Mouse (Mus musculus): ENCODE data around the gene Apoo. TPM values are rescaled to one million over a fixed set of nuclear protein-coding genes. Genes with fewer than 3 reads are reported as not detected.

The Apoo gene
- total RNA-seq, 2 experiments from 2014 or later: 65.1 to 66.0 TPM

Small RNAs within 50 kb of the gene (microRNA-seq; reads per million reads assigned to microRNA genes)
- 0 reads per million in 2 experiments for gene Gm44477

Other genes with a start within 250 kb of the Apoo start
- gene Zfx, start 243.4 kb upstream of the Apoo start, total RNA-seq (2021): 10 to 100 TPM; 40.3 to 43.1 TPM
- 100 to 1,000 TPM; 111 to 179 TPM for gene Eif2s3x, start 154.3 kb upstream of the Apoo start, total RNA-seq (2021)
- 10 to 100 TPM; 27.0 to 29.6 TPM for gene Klhl15, start 132.5 kb upstream of the Apoo start, total RNA-seq (2021)
- under 1 TPM in 1 of 2 experiments, not detected in 1; 0.46 TPM for gene Fam90a1b, start 340 bp upstream of the Apoo start, total RNA-seq (2021)
- gene Maged1, start 175.0 kb downstream of the Apoo start, total RNA-seq (2021): 100 to 1,000 TPM; 440 to 444 TPM

Data from left cerebral cortex, adult 18-20 months (tissue).